ENCODE assay signal across 25 mouse cellular contexts in the genomic region with DNA sequence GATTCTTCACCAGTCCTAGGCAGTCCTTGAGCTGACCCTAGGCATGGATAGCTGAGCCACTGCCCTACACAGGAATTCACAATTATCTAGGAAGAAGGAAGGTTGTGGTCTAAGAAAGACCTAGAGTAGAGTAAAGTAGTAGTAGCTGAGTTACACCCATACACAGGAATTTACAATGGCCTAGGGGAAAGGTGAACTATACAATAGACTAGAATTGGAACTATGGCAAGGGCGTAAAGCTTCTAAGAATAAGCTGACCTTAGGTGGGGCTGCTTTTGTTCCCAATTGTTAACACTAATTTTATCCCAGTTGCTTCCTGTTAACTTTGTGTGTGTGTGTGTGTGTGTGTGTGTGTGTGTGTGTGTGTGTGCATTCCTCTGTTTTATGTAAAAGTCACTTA.
DNase-seq lines count a peak whose midpoint lies in the region; ATAC-seq and TF ChIP-seq lines count a peak whose summit lies in the region.
"Had no signal": no experiment of that assay in that cellular context is flagged by ENCODE, and none has a peak within 500 bp of the region (broad histone marks: within the 10 kb centered on the region; RNA-seq: fewer than 3 reads in every experiment).

No protein-coding gene starts in this region.

- TF ChIP-seq CTCF in ES-Bruce4 (IDR thresholded peaks at IDR 0.05; ENCODE audit: low read depth, low read length) = no peak
- no peak for TF ChIP-seq CTCF in stomach, postnatal 0 days (IDR thresholded peaks at IDR 0.05; ENCODE audit: low read depth)

- no peaks in the 10 kb centered on the region for H3K36me3 ChIP-seq in ES-Bruce4 (ENCODE audit: control insufficient read depth, insufficient read depth, low read length, poor library complexity, severe bottlenecking)
- no peaks in the 10 kb centered on the region for H3K36me3 ChIP-seq in stomach, postnatal 0 days (ENCODE audit: control insufficient read depth, insufficient read depth, low read length)
- H3K36me3 ChIP-seq: forebrain, embryonic 10.5 days; heart, embryonic 13.5 days; hindbrain, embryonic 10.5 days; hindbrain, embryonic 13.5 days; intestine, embryonic 15.5 days had no signal

- no peaks in the 10 kb centered on the region for H3K4me1 ChIP-seq in ES-Bruce4 (ENCODE audit: control insufficient read depth, insufficient read depth, low read length)
- H3K4me1 ChIP-seq in stomach, postnatal 0 days (replicated peaks; ENCODE audit: control insufficient read depth, insufficient read depth) = no peaks in the 10 kb centered on the region
- H3K4me1 ChIP-seq: forebrain, embryonic 10.5 days; forebrain, embryonic 13.5 days; heart, embryonic 13.5 days; hindbrain, embryonic 10.5 days; hindbrain, embryonic 13.5 days; intestine, embryonic 15.5 days had no signal

- TF ChIP-seq EP300 in ES-Bruce4 (IDR thresholded peaks at IDR 0.05; ENCODE audit: insufficient read depth, low read depth, low read length) = no peak
- no peak for TF ChIP-seq EP300 in stomach, postnatal 0 days (optimal IDR thresholded peaks at IDR 0.05)

- no peaks in the 10 kb centered on the region; the same call in 1 of the 2 replicates for H3K9me3 ChIP-seq in ES-Bruce4 (replicated peaks; ENCODE audit: control insufficient read depth, insufficient read depth, low read length, poor library complexity, severe bottlenecking)
- H3K9me3 ChIP-seq in stomach, postnatal 0 days (ENCODE audit: control insufficient read depth, low read length) = no peaks in the 10 kb centered on the region
- H3K9me3 ChIP-seq: forebrain, embryonic 10.5 days; forebrain, embryonic 13.5 days; heart, embryonic 13.5 days; hindbrain, embryonic 10.5 days; hindbrain, embryonic 13.5 days; intestine, embryonic 15.5 days had no signal

- no peaks in the 10 kb centered on the region for H3K27me3 ChIP-seq in ES-Bruce4 (ENCODE audit: control insufficient read depth, insufficient read depth, low read length, poor library complexity, severe bottlenecking)
- no peaks in the 10 kb centered on the region for H3K27me3 ChIP-seq in stomach, postnatal 0 days (ENCODE audit: control insufficient read depth, insufficient read depth, low read length)
- H3K27me3 ChIP-seq: CH12.LX; forebrain, embryonic 13.5 days; heart, embryonic 13.5 days; hindbrain, embryonic 13.5 days; intestine, embryonic 15.5 days had no signal

- 77% methylated on average over 1 of the region's 1 CpGs for WGBS in stomach, postnatal 0 days

- no peak overlapping the region for H3K4me2 ChIP-seq in stomach, postnatal 0 days (replicated peaks; ENCODE audit: low read depth)
- H3K4me2 ChIP-seq: forebrain, embryonic 13.5 days; heart, embryonic 13.5 days; hindbrain, embryonic 13.5 days; intestine, embryonic 15.5 days had no signal

- no peak overlapping the region for H3K9ac ChIP-seq in ES-Bruce4 (ENCODE audit: low read depth, poor library complexity, severe bottlenecking)
- no peak overlapping the region for H3K9ac ChIP-seq in stomach, postnatal 0 days (ENCODE audit: low read length)
- H3K9ac ChIP-seq: forebrain, embryonic 13.5 days; heart, embryonic 13.5 days; hindbrain, embryonic 13.5 days; intestine, embryonic 15.5 days had no signal

- no peak for TF ChIP-seq POLR2A in ES-Bruce4 (IDR thresholded peaks at IDR 0.05; ENCODE audit: insufficient read depth, low read length)

- peak overlapping the region; percentile 77 for H3K27ac ChIP-seq in ES-Bruce4 (ENCODE audit: insufficient read depth, low read length)
- H3K27ac ChIP-seq in stomach, postnatal 0 days (replicated peaks) = no peak overlapping the region
- H3K27ac ChIP-seq: forebrain, embryonic 10.5 days; forebrain, embryonic 13.5 days; heart, embryonic 13.5 days; hindbrain, embryonic 10.5 days; hindbrain, embryonic 13.5 days; intestine, embryonic 15.5 days had no signal

- no peak overlapping the region for H3K4me3 ChIP-seq in ES-Bruce4 (ENCODE audit: low read depth, low read length)
- H3K4me3 ChIP-seq in stomach, postnatal 0 days (ENCODE audit: low read depth, low read length) = no peak overlapping the region
- H3K4me3 ChIP-seq: forebrain, embryonic 10.5 days; forebrain, embryonic 13.5 days; heart, embryonic 13.5 days; hindbrain, embryonic 10.5 days; hindbrain, embryonic 13.5 days; intestine, embryonic 15.5 days had no signal

- DNase-seq in heart, adult 11 months = peak; percentile 71
- DNase-seq in heart, postnatal 4 days = no peak
- DNase-seq in R1 (ENCODE audit: low read depth, low spot score) = peak; percentile 83
- no peak for DNase-seq in stomach, postnatal 0 days (ENCODE audit: low spot score)
- no peak for DNase-seq in left cerebral cortex, adult 9 months (ENCODE audit: low spot score in 2 of 2)
- DNase-seq in kidney, postnatal 10 days = no peak
- DNase-seq: adrenal gland, adult 2 months; adrenal gland, postnatal 14 days; B cell, adult 2 months; cerebellum, adult 11-12 months; cerebellum, adult 8-10 months; cerebellum, postnatal 10 days; gastrocnemius, postnatal 14 days; heart, postnatal 14 days; kidney, adult 11 months had no signal

- ATAC-seq in stomach, postnatal 0 days (ENCODE audit: low FRiP score, low TSS enrichment) = peak; percentile 57; the same call in 1 of the 2 replicates
- ATAC-seq: forebrain, embryonic 13.5 days; forebrain, embryonic 16.5 days; hindbrain, embryonic 16.5 days; intestine, embryonic 15.5 days had no signal

Comparison
In these comparisons a context has a peak if more than half of its experiments do, and no peak if none do; other contexts are left out.
1. DNase-seq: peak in heart, adult 11 months (single experiment) and R1 (single experiment); none in heart, postnatal 4 days (single experiment), stomach, postnatal 0 days (single experiment), left cerebral cortex, adult 9 months (0 of 2) and kidney, postnatal 10 days (single experiment).